Mouse (Mus musculus) retina, embryonic 14.5 days (tissue): Measurements from ENCODE around the gene Gm960.

Experiments
- DNase-seq: peaks from one replicate; pipeline ENCODE4 v3.0.0-alpha.2; 2015; ENCODE audit warnings: low spot score

The Gm960 gene

GRCm38 (mm10) chr19:4623419-4623818 lies 75.0 kb downstream of the Gm960 start:
- no peak for DNase-seq

DNA sequence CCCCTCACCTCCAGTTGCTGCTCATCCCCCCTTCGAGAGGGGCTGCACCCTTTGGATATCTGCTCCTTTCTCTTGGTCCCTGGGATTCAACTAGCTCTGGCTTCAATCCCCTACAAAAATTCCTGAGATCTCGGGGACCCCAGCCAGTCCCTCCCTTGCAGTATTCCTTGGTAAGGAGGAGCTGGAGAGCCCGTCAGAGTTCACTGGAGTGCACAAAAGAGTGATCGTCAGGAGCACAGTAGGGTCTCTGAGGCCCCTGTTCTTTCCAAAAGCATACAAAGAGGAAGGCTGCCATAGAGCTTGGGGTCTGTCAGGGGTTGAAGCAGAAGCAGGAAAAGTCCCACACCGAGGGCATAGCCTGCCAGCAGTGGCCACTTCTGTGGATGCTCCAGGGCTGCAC lies 75.7 kb downstream of the Gm960 start:
- no peak for DNase-seq

- no peak for DNase-seq
Observed at GRCm38 (mm10) chr19:4620721-4621120, 77.7 kb downstream of the Gm960 start.

DNA sequence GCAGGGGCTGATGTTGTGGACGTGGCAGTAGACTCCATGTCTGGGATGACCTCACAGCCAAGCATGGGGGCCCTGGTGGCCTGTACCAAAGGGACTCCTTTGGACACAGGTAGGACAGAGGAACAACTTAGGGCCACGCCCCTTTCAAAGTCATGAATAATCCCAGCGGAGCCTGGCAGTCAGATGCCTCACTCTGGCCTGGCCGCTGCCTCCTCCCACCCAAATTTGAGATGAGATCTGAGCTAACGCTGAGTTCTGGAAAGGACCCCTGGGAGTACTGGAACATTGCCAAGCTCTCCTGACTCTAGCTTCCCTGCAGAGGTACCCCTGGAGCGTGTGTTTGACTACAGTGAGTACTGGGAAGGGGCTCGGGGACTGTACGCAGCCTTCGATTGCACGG lies 79.0 kb downstream of the Gm960 start:
- DNase-seq, result no peak

DNA sequence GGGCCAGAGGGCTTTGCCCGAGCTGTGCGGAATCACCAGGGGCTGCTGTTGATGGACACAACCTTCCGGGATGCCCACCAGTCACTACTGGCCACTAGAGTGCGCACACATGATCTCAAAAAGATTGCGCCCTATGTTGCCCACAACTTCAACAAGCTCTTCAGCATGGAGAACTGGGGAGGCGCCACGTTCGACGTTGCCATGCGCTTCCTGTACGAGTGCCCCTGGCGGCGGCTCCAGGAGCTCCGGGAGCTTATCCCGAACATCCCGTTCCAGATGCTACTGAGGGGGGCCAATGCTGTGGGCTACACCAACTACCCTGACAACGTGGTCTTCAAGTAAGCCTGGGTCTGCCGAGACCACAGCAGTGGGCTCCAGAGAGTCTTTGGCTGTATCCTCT lies 80.3 kb downstream of the Gm960 start:
- peak; percentile 69 for DNase-seq

DNA sequence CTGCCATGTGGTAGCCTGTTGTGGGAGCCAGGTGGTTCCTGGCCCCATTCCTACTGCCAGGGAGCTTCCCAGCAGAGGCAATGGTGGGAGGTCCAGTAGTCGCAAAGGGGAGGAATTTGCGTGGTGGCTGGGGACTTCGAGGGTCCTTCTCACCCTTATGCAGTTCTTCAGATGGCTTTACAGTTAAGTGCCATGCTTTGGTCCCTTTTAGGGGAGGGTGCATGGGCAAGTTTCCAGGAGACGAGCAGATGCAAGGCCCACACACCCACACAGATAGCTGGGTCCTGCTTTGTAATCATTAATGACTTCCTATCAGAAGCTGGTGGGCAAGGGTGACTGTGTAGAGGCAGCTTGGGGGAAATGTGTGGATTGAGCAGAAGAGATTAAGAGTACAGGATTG lies 81.9 kb downstream of the Gm960 start:
- DNase-seq, result no peak

DNA sequence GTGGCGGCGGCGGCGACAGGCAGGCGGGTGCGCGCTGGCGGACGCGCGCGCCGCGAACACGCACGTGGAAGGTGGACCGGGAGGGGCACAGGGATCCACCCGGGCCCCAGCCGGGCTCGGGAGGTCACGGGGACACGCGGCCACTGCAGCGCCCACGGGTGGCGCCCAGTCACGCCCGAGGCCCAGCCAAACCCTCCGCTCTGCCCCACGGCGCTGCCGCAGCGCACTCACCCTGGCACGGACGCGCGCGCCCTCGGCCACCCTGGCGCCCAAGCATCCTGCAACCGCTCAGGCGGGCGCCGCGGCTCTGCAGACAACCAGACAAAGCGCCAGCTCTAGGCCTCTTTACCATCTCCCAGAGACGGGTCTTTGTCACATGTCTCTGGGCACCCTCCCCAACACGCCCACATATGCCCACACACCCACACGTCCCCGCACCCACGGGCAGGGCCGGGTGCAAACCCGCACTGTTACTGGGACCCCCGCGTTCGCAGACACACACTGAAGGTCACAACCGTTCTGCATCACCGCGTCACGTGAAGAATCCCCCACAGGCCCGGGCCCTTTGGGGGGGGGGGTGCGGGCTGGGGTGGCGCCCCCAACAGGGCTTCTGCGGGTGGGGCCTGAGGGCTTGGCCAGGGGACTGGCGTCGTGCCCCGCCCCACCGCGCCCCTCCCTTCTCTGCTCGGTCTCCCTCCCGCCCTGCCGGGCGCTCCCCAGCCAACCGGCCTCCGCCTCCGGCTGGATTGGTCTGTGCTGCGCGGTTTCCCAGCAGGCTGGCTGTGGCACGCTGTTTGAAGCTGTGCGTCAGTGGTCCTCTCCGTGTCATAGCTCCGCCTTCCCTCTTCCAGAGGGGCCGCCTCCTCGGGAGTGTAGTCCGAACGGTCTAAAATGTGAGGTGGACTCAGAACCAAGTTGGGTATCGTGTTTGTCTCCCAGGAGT lies 83.0 kb downstream of the Gm960 start, which contains the start of gene Lrfn4:
Lrfn4 (minus strand) TSS at position 517 of the 943 bp plus-strand sequence.
- DNase-seq, result peak; percentile 91

DNA sequence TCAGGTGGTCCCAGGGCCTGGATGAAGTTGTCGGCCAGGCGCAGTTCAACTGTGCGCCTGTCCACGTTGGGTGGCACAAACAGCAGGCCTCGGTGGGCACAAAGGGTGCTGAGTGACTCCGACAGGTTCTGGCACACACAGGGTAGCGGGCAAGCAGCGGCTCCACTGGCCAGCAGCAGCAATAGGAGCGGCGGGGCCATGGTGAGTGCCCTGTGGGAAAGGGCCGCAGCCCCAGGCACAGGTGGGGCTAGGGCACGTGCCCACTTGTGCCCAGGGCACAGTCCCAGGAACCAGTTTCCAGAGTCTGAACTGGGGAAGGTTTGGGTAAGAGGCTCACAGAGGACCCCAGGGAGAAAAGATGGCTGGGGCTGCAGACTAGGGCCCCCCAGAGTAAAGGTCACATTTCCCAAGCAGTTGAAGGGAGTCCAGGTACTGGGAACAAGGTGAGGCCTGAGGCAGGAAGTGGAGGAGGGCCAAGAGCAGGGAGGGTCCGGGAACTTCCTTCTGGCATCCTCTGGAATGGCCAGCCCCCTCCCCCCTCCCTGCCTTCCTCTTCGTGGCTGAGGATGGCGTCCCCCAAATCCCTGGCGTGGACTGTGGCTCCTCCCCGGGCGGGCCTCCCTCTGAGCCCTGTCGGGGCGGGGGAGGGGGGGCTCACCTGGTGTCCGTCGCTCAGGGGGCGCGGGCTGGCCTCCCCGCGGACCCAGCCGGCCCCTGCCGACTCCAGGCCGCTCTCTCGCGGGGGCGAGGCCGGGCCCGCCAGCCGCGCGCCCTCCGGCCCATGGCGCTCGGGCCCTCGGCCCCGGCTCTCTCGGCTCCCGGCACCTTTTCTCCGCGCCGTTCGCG lies 83.9 kb downstream of the Gm960 start:
- peak; percentile 56 for DNase-seq

- no peak for DNase-seq
Observed at GRCm38 (mm10) chr19:4613464-4614304, 84.8 kb downstream of the Gm960 start.

GRCm38 (mm10) chr19:4612181-4612961 lies 86.1 kb downstream of the Gm960 start:
- DNase-seq, result no peak

- no peak for DNase-seq
Observed at GRCm38 (mm10) chr19:4610109-4610508, 88.4 kb downstream of the Gm960 start.

GRCm38 (mm10) chr19:4608511-4608910 lies 90.0 kb downstream of the Gm960 start:
- no peak for DNase-seq

- no peak for DNase-seq
Observed at GRCm38 (mm10) chr19:4607406-4607805, 91.1 kb downstream of the Gm960 start.

- DNase-seq, result no peak
Observed at GRCm38 (mm10) chr19:4605654-4606053, 92.8 kb downstream of the Gm960 start.

- peak; percentile 60 for DNase-seq
Observed at GRCm38 (mm10) chr19:4603801-4604723, 94.4 kb downstream of the Gm960 start.

- no peak for DNase-seq
Observed at GRCm38 (mm10) chr19:4602459-4602858, 96.0 kb downstream of the Gm960 start.

DNA sequence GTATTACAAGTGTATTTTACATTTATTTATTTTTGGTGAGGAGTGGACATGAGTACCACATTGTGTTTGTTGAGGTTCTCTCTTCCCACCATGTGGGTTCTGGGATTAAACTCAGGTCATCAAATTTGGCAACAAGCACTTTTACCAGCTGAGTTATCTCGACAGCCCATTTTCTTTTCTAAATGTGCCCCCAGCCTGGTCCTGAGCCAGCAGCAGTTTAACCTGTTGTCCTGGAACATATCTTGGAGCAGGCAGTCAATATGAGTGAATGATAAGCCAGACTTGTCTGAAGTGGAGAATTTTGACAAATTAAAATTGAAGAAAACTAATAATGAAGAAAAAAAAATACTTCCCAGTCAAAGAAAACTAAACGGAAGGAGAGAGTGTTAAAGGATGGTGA lies 102.4 kb downstream of the Gm960 start:
- DNase-seq, result no peak

DNA sequence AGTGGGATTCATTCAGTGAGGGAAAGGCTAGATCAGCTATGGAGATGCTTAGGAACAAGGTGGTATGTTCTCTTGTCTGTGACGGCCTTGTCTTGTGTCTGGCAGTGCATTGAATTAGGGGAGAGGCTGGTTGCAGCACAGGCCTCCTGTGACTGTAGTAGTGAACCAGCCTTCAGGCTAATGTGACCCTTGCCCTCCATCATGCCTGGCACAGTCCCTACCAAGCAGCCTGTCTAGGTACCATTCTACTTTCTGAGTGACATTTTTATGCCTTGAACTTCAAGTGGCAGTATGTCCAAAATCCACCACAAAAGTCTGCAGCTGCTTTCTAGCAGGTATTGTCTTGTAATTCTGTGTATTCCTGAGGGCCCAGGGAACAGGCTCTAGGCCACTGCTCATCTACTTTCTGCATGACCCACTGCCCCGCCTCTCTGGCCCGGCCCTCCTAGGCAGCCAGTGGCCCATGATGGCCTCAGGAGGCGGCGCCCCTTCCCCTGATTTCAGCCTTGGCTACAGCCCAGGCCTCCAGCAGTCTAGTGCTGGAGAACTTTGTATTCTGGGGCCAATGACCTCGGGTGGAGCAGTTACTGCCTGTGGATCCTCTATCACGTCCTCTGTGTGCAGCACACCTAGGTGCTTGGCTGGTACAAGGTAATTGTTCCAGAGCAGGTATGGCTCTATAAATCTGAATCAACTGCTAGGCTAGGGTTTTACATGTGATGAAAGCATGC lies 104.5 kb downstream of the Gm960 start:
- no peak for DNase-seq

DNA sequence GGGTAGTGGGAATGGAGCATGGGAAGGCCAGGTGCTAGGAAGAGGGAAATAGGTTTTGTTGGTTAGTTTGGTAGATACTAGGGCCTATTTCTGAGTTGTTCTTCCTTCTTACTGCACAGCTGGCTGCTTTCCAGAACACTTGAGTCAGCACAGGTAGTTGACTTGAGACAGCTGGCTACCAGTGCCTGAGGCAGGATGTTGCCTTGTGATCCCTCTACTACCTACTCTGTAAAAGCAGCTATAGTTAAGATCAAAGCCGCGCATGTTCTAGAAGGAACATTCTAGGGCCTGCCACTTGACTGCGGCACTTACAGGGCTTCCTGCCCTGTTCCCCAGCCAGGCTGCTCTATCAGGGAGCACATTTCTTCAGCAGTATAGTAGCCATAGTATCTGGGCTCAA lies 108.4 kb downstream of the Gm960 start:
- no peak for DNase-seq
